Mouse (Mus musculus) small intestine, adult 2 months (tissue): ENCODE results near the gene Ifit1. TPM values are rescaled to one million over a fixed set of nuclear protein-coding genes. Genes with fewer than 3 reads are reported as not detected.
A peak's percentile ranks its signal among the peaks of the same experiment; 100 is the strongest.
"Not testable (repeated sequence)": the region's sequence is repeated elsewhere in the genome, so short reads cannot be mapped to it uniquely, and the experiment has no call there.

Experiments used
- H3K27ac ChIP-seq: fragments of 200-500 bp; 2 replicates; pipeline ENCODE4 v1.5.1; 2012; ENCODE audit warnings: low read depth, low read length, control low read depth, inconsistent platforms; ENCODE audit not compliant: insufficient read depth
- H3K27me3 ChIP-seq: fragments of 200-500 bp; 2 replicates; pipeline ENCODE4 v1.6.1; 2012; ENCODE audit warnings: mild to moderate bottlenecking, moderate library complexity, low read length, inconsistent platforms; ENCODE audit not compliant: control insufficient read depth, insufficient read depth
- H3K36me3 ChIP-seq: fragments of 200-500 bp; 2 replicates; pipeline ENCODE4 v1.6.1; 2012; ENCODE audit warnings: mild to moderate bottlenecking, low read length, control low read depth, inconsistent platforms; ENCODE audit not compliant: control insufficient read depth, insufficient read depth
- H3K4me1 ChIP-seq: fragments of 200-500 bp; 2 replicates; pipeline ENCODE4 v1.6.1; 2012; ENCODE audit warnings: low read length, inconsistent platforms, mixed read lengths; ENCODE audit not compliant: control insufficient read depth, insufficient read depth, insufficient read length
- H3K4me3 ChIP-seq: fragments of 200-500 bp; 2 replicates; pipeline ENCODE4 v1.5.1; 2012; ENCODE audit warnings: low read depth, mild to moderate bottlenecking, control low read depth, inconsistent platforms, low read length, moderate library complexity
- CTCF ChIP-seq: fragments of 200-500 bp; IDR thresholded peaks from 2 replicates; pipeline ENCODE4 v1.5.1; 2012; ENCODE audit warnings: low read depth, mild to moderate bottlenecking, control low read depth, inconsistent platforms, low read length, moderate library complexity, mixed read lengths; ENCODE audit not compliant: insufficient replicate concordance, insufficient read length; ENCODE audit errors: extremely low read depth
- POLR2A ChIP-seq: fragments of 200-500 bp; IDR thresholded peaks from 2 replicates; pipeline ENCODE4 v1.6.1; 2012; ENCODE audit warnings: low read depth, mild to moderate bottlenecking, control low read depth, inconsistent platforms, low read length, moderate library complexity
- WGBS: fragments of 180-500 bp; shearing (Covaris S2); methylation state at CpG from one replicate; pipeline ENCODE4 v1.1.7; 2018; 5-methylcytosine and 5-hydroxymethylcytosine counted together
- polyA plus RNA-seq: library from polyadenylated mRNA; depleted of rRNA; stranded (reverse); fragments of >200 nt; gene quantifications from 2 replicates; pipeline ENCODE4 v1.2.3, GENCODE M21; 2012; rRNA removed

Ifit1 gene
- 2.8 and 15.4 TPM in 2 replicates for polyA plus RNA-seq

DNA sequence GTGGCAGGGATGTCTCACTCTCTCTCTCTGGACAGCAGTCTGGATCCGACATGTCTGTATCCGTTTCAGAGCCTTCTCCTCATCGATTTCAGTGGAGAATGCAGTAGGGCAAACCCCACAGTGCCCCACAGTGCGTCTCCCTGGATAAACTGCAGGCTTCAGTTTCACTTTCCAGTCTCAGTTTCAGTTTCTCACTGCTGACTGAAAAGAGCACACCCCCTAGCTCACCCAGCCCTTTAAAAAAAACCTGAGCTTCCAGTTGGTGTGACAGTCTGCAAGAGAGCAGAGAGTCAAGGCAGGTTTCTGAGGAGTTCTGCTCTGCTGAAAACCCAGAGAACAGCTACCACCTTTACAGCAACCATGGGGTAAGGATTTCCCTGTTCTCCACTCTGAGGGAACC, at the start of gene Ifit1, which contains the start of gene Ifit1bl2:
Gene Ifit1 (plus strand): TSS at position 249 of the 400 bp plus-strand sequence.
Gene Ifit1bl2 (minus strand): TSS at position 121 of the 400 bp plus-strand sequence.
- Histone ChIP-seq H3K27ac (peak within 1 kb of the TSS; percentile 75), H3K4me1 (peaks cover 2% of the 10 kb centered on the region; the same call in 1 of the 2 replicates), H3K36me3 (no peaks in the 10 kb centered on the region; the same call in 1 of the 2 replicates), H3K4me3 (peak within 1 kb of the TSS; percentile 48), H3K27me3 (no peaks in the 10 kb centered on the region)
- 2% methylated on average over 4 of the region's 4 CpGs for WGBS
- TF ChIP-seq POLR2A (no peak), CTCF (no peak)

GRCm38 (mm10) chr19:34593456-34593855, 47.2 kb upstream of the Ifit1 start:
- WGBS: 92% methylated on average over 2 of the region's 2 CpGs
- no peak for TF ChIP-seq CTCF
- TF ChIP-seq POLR2A: no peak

DNA sequence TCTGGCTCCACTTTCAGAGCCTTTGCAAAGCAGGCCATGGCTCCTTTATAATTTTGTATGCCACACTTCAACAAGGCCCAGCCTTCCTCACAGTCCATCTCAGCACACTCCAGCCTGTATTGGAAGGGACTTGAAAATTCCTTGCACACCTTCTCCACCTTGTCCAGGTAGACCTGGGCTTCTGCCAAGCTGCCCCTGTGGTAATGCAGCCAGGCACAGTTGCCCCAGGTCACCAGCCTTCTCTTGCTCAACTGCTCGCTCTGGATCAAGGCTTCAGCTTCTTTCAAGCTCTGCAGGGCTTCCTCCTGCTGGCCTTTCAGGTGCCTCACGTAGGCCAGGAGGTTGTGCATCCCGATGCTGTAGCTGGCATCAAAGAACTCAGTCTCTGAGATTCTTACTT, 46.1 kb upstream of the Ifit1 start:
- WGBS: 88% methylated on average over 3 of the region's 3 CpGs
- H3K4me1 ChIP-seq, H3K27ac ChIP-seq, H3K27me3 ChIP-seq, H3K36me3 ChIP-seq, H3K4me3 ChIP-seq: not testable (repeated sequence)

More at GRCm38 (mm10) chr19:34593456-34593855, 47.2 kb upstream of the Ifit1 start:
- Histone ChIP-seq H3K4me3 (no peak overlapping the region), H3K27ac (no peak overlapping the region), H3K36me3 (0 out of 2 replicates have a peak, but pooled peaks cover 3% of the 10 kb centered on the region), H3K4me1 (peaks cover 6% of the 10 kb centered on the region; the same call in 1 of the 2 replicates), H3K27me3 (no peaks in the 10 kb centered on the region)

DNA sequence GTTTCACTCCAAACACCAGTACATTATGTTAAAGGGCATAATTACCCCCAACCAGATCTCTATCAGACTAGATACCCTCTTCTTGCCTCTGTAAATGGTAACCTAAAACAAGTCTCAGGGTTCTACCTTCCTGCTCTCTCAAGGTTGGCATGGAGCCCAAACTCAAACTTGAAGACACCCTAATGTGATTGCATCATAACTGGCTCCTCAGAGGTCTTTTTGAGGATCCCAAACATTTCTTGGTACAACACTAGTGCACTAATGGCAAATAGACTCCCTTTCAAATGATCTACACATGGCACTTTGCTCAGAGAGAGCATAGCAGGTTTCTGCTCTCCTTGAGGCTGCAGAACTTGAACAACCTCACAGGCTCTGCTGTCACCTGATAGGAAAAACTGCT, 43.9 kb upstream of the Ifit1 start:
- H3K4me3 ChIP-seq: no peak overlapping the region
- peaks cover 7% of the 10 kb centered on the region; the same call in 1 of the 2 replicates for H3K4me1 ChIP-seq
- 0 out of 2 replicates have a peak, but pooled peaks cover 3% of the 10 kb centered on the region for H3K36me3 ChIP-seq
- H3K27me3 ChIP-seq: no peaks in the 10 kb centered on the region
- TF ChIP-seq CTCF: no peak
- TF ChIP-seq POLR2A: no peak
- no peak overlapping the region for H3K27ac ChIP-seq

DNA sequence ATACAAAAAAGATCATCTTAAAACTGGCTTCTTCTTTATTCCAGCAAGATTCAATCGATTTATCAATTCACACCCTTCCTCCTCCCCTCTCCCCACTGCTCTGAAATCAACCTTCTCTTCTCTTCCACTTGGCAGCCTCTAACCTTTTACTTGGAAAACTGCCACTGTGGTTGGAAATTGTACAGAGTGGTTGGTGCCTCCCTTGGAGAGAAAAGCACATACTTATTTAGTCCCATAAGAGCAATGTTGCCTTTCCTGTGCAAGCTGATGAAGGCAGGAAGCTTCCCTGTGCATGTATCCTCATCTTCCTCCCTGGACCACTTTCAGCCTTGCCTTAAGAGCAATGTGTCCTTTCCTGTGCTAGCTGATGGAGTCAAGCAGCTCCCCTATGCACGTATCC, 42.3 kb upstream of the Ifit1 start:
- 51% methylated on average over 2 of the region's 2 CpGs for whole genome bisulfite sequencing
- no peak overlapping the region for H3K27ac ChIP-seq
- peaks cover 16% of the 10 kb centered on the region; the same call in 1 of the 2 replicates for H3K4me1 ChIP-seq
- TF ChIP-seq CTCF: no peak
- TF ChIP-seq POLR2A: no peak
- H3K27me3 ChIP-seq: no peaks in the 10 kb centered on the region
- 0 out of 2 replicates have a peak, but pooled peaks cover 3% of the 10 kb centered on the region for H3K36me3 ChIP-seq
- H3K4me3 ChIP-seq: peak overlapping the region; percentile 16; the same call in 1 of the 2 replicates

DNA sequence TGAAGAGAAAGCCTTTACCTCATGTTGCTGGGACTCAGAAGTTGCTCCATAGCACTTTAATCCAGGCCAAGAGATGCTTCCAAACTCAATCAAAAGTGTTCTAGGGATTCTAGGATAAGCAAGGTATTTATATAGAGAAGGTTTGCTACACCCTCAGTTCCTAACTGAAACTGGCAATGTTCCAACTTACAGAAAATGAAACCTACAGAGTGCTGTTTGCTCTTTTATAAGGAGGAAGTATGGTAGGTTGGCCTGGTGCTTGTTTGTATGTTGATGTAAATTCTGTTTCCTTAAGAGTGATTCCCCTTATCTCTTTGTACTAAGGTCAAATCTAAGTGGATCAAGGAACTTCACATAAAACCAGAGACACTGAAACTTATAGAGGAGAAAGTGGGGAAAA, 41.4 kb upstream of the Ifit1 start:
- not testable (repeated sequence) for H3K27ac ChIP-seq, H3K27me3 ChIP-seq, H3K4me3 ChIP-seq, H3K36me3 ChIP-seq
- peaks cover 16% of the 10 kb centered on the region; the same call in 1 of the 2 replicates for H3K4me1 ChIP-seq

DNA sequence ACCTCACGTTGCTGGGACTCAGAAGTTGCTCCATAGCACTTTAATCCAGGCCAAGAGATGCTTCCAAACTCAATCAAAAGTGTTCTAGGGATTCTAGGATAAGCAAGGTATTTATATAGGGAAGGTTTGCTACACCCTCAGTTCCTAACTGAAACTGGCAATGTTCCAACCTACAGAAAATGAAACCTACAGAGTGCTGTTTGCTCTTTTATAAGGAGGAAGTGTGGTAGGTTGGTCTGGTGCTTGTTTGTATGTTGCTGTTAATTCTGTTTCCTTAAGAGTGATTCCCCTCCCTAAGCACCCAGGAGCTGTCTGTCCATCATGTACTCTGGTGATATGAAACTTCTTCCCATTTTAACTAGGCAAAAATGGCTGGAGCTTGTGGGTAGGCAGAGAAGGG, 38.8 kb upstream of the Ifit1 start, which contains the start of gene Ifit1bl1:
Gene Ifit1bl1 (minus strand): TSS at position 69 of the 400 bp plus-strand sequence.
- Histone ChIP-seq H3K27ac (peak within 1 kb of the TSS; percentile 94), H3K4me1 (peaks cover 20% of the 10 kb centered on the region; the same call in 1 of the 2 replicates)
- not testable (repeated sequence) for H3K27me3 ChIP-seq, H3K4me3 ChIP-seq, H3K36me3 ChIP-seq
- WGBS: 19% methylated on average over 1 of the region's 1 CpGs

- no peaks in the 10 kb centered on the region for H3K27me3 ChIP-seq
- H3K27ac ChIP-seq: no peak overlapping the region
- WGBS: 86% methylated on average over 3 of the region's 3 CpGs
- H3K4me3 ChIP-seq: no peak overlapping the region
- peaks cover 15% of the 10 kb centered on the region; the same call in 1 of the 2 replicates for H3K4me1 ChIP-seq
- no peak for TF ChIP-seq CTCF
- TF ChIP-seq POLR2A: no peak
- no peaks in the 10 kb centered on the region for H3K36me3 ChIP-seq
Observed at GRCm38 (mm10) chr19:34605472-34605871, 35.2 kb upstream of the Ifit1 start.

GRCm38 (mm10) chr19:34607237-34608051, 33.2 kb upstream of the Ifit1 start, which contains the start of gene Ifit3b:
TSS of gene Ifit3b (plus strand) at chr19:34607970.
- peak within 1 kb of the TSS; percentile 94 for H3K27ac ChIP-seq

DNA sequence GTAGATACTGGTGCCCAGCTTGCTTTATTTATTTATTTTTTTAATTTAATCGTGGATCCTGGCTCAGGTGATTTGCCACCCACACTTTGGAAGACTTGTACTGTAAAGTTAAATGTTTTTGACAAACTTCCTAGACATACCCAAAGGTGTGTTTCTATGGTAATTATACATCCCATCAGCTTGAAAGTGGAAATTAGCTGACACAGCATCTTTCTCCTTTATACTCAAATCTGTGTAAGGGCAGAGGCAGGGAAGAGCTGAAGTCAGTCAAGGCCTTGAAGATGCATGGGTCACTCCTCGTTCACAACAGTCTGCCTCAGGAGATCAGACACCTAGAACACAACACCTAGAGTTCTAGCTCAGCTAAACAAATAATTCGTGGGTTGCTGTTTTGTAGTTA, 30.6 kb upstream of the Ifit1 start:
- H3K4me1 ChIP-seq, H3K4me3 ChIP-seq, H3K27me3 ChIP-seq, H3K27ac ChIP-seq, H3K36me3 ChIP-seq: not testable (repeated sequence)
- 78% methylated on average over 3 of the region's 3 CpGs for WGBS

More at GRCm38 (mm10) chr19:34607237-34608051, 33.2 kb upstream of the Ifit1 start, which contains the start of gene Ifit3b:
- H3K27me3 ChIP-seq, H3K4me3 ChIP-seq, H3K36me3 ChIP-seq, H3K4me1 ChIP-seq: not testable (repeated sequence)
- 11% methylated on average over 4 of the region's 4 CpGs for WGBS
